Mouse (Mus musculus) stomach, postnatal 0 days (tissue): ENCODE measurements around the gene Spag6.

Experiments
- CTCF ChIP-seq: IDR thresholded peaks from 2 replicates; pipeline ENCODE4 v1.5.1; 2016; ENCODE audit warnings: antibody characterized with exemption, low read depth, mild to moderate bottlenecking, moderate library complexity
- EP300 ChIP-seq: optimal IDR thresholded peaks from 2 replicates; pipeline ENCODE3; 2016; ENCODE audit warnings: antibody characterized with exemption

- TF ChIP-seq CTCF, result no peak
- TF ChIP-seq EP300, result no peak
Measured at GRCm38 (mm10) chr2:18684062-18684461, 9.8 kb upstream of the Spag6 start.
